Mouse (Mus musculus) embryonic facial prominence, embryonic 12.5 days (tissue): Measurements from ENCODE around the gene Ect2l. TPM values are rescaled to one million over a fixed set of nuclear protein-coding genes. Genes with fewer than 3 reads are reported as not detected.

Experiments used
- ATAC-seq: fragments of 200-750 bp; cut with Nextera tagmentation; 2 replicates; pipeline ENCODE4 v1.8.0; 2017; ENCODE audit not compliant: insufficient number of reproducible peaks, insufficient read depth, low FRiP score, low TSS enrichment
- H3K27ac ChIP-seq: fragments of 300-500 bp; sonication (generic); 2 replicates; pipeline ENCODE4 v1.5.1; 2016; ENCODE audit warnings: mild to moderate bottlenecking
- H3K27me3 ChIP-seq: fragments of 300-500 bp; sonication (generic); 2 replicates; pipeline ENCODE4 v1.6.1; 2016; ENCODE audit warnings: mild to moderate bottlenecking, moderate library complexity
- H3K36me3 ChIP-seq: fragments of 300-500 bp; sonication (generic); 2 replicates; pipeline ENCODE4 v1.6.1; 2016; ENCODE audit warnings: mild to moderate bottlenecking
- H3K4me1 ChIP-seq: fragments of 300-500 bp; sonication (generic); 2 replicates; pipeline ENCODE4 v1.6.1; 2016
- H3K4me2 ChIP-seq: fragments of 300-500 bp; sonication (generic); replicated peaks from 2 replicates; pipeline ENCODE4 v1.6.1; 2016; ENCODE audit warnings: mild to moderate bottlenecking, moderate library complexity
- H3K4me3 ChIP-seq: fragments of 300-500 bp; sonication (generic); 2 replicates; pipeline ENCODE4 v1.5.1; 2016; ENCODE audit warnings: mild to moderate bottlenecking
- H3K9ac ChIP-seq: fragments of 300-500 bp; sonication (generic); 2 replicates; pipeline ENCODE4 v1.6.1; 2016; ENCODE audit warnings: mild to moderate bottlenecking, moderate library complexity
- H3K9me3 ChIP-seq: fragments of 300-500 bp; sonication (generic); 2 replicates; pipeline ENCODE4 v1.6.1; 2016; ENCODE audit warnings: mild to moderate bottlenecking, moderate library complexity
- WGBS: fragments of 180-500 bp; shearing (Covaris S2); methylation state at CpG from one replicate; pipeline ENCODE4 v1.1.7; 2016; 5-methylcytosine and 5-hydroxymethylcytosine counted together
- polyA plus RNA-seq: library from polyadenylated mRNA; unstranded; fragments of >200 nt; fragmentation: Nextera tagmentation; extraction: Ambion mirVana; gene quantifications from 2 replicates; pipeline ENCODE4 v1.2.1, GENCODE M21; 2016

The Ect2l gene
- polyA plus RNA-seq, 1 experiment from 2014 or later: 0.55 TPM

- 84% methylated on average over 10 of the region's 10 CpGs for WGBS
- Histone ChIP-seq H3K4me3 (no peak overlapping the region), H3K4me1 (no peaks in the 10 kb centered on the region), H3K36me3 (peaks cover 1% of the 10 kb centered on the region; the same call in 1 of the 2 replicates), H3K9ac (no peak overlapping the region), H3K4me2 (no peak overlapping the region), H3K9me3 (no peaks in the 10 kb centered on the region), H3K27me3 (no peaks in the 10 kb centered on the region), H3K27ac (no peak overlapping the region)
- no peak for ATAC-seq
Observed at GRCm38 (mm10) chr10:18131666-18132650, 78.7 kb downstream of the Ect2l start.

- H3K4me1 ChIP-seq: no peaks in the 10 kb centered on the region
- no peaks in the 10 kb centered on the region for H3K27me3 ChIP-seq
- no peak overlapping the region for H3K27ac ChIP-seq
- no peak overlapping the region for H3K9ac ChIP-seq
- H3K9me3 ChIP-seq: no peaks in the 10 kb centered on the region
- ATAC-seq: no peak
- H3K4me3 ChIP-seq: no peak overlapping the region
- WGBS: 95% methylated on average over 5 of the region's 5 CpGs
- peaks cover 12% of the 10 kb centered on the region for H3K36me3 ChIP-seq
- no peak overlapping the region for H3K4me2 ChIP-seq
Observed at GRCm38 (mm10) chr10:18130276-18130675, 80.4 kb downstream of the Ect2l start.

- Histone ChIP-seq H3K9me3 (no peaks in the 10 kb centered on the region), H3K36me3 (peaks cover 67% of the 10 kb centered on the region), H3K4me3 (no peak overlapping the region), H3K9ac (no peak overlapping the region), H3K27ac (no peak overlapping the region), H3K4me2 (no peak overlapping the region), H3K27me3 (no peaks in the 10 kb centered on the region), H3K4me1 (no peaks in the 10 kb centered on the region)
- ATAC-seq: no peak
- WGBS: 81% methylated on average over 8 of the region's 8 CpGs
Observed at GRCm38 (mm10) chr10:18118336-18118735, 92.4 kb downstream of the Ect2l start.

GRCm38 (mm10) chr10:18113473-18114093 is 97.1 kb downstream of the Ect2l start:
- H3K36me3 ChIP-seq: peaks cover 25% of the 10 kb centered on the region
- H3K4me1 ChIP-seq: no peaks in the 10 kb centered on the region
- no peak for ATAC-seq
- 83% methylated on average over 10 of the region's 10 CpGs for WGBS
- H3K9me3 ChIP-seq: no peaks in the 10 kb centered on the region
- no peaks in the 10 kb centered on the region for H3K27me3 ChIP-seq
- H3K27ac ChIP-seq: no peak overlapping the region
- H3K9ac ChIP-seq: no peak overlapping the region
- no peak overlapping the region for H3K4me3 ChIP-seq
- H3K4me2 ChIP-seq: no peak overlapping the region

GRCm38 (mm10) chr10:18110940-18111339 is 99.8 kb downstream of the Ect2l start:
- Histone ChIP-seq H3K4me3 (no peak overlapping the region), H3K4me1 (no peaks in the 10 kb centered on the region), H3K4me2 (no peak overlapping the region), H3K27ac (no peak overlapping the region), H3K27me3 (no peaks in the 10 kb centered on the region), H3K9ac (no peak overlapping the region), H3K9me3 (no peaks in the 10 kb centered on the region), H3K36me3 (peaks cover 28% of the 10 kb centered on the region)
- ATAC-seq: no peak

- no peak overlapping the region for H3K27ac ChIP-seq
- H3K27me3 ChIP-seq: no peaks in the 10 kb centered on the region
- H3K4me3 ChIP-seq: no peak overlapping the region
- no peaks in the 10 kb centered on the region for H3K4me1 ChIP-seq
- no peak overlapping the region for H3K9ac ChIP-seq
- ATAC-seq: no peak
- peaks cover 26% of the 10 kb centered on the region for H3K36me3 ChIP-seq
- no peaks in the 10 kb centered on the region for H3K9me3 ChIP-seq
- 79% methylated on average over 5 of the region's 5 CpGs for WGBS
- no peak overlapping the region for H3K4me2 ChIP-seq
Observed at GRCm38 (mm10) chr10:18107471-18107870, 103.2 kb downstream of the Ect2l start.

GRCm38 (mm10) chr10:18102166-18102565 is 108.5 kb downstream of the Ect2l start:
- Histone ChIP-seq H3K27me3 (no peaks in the 10 kb centered on the region), H3K9me3 (no peaks in the 10 kb centered on the region), H3K4me2 (no peak overlapping the region), H3K9ac (no peak overlapping the region), H3K4me1 (no peaks in the 10 kb centered on the region), H3K27ac (no peak overlapping the region), H3K36me3 (peaks cover 25% of the 10 kb centered on the region), H3K4me3 (no peak overlapping the region)
- WGBS: 65% methylated on average over 5 of the region's 5 CpGs
- ATAC-seq: 0 out of 2 replicates have a peak, but pooled peaks have one; percentile 6

GRCm38 (mm10) chr10:18090691-18091090 is 120.0 kb downstream of the Ect2l start:
- peaks cover 15% of the 10 kb centered on the region for H3K36me3 ChIP-seq
- no peak overlapping the region for H3K27ac ChIP-seq
- H3K4me3 ChIP-seq: no peak overlapping the region
- no peaks in the 10 kb centered on the region for H3K9me3 ChIP-seq
- no peaks in the 10 kb centered on the region for H3K4me1 ChIP-seq
- no peak overlapping the region for H3K4me2 ChIP-seq
- no peak for ATAC-seq
- H3K9ac ChIP-seq: no peak overlapping the region
- no peaks in the 10 kb centered on the region for H3K27me3 ChIP-seq

GRCm38 (mm10) chr10:18082772-18083171 is 127.9 kb downstream of the Ect2l start:
- 94% methylated on average over 6 of the region's 6 CpGs for WGBS
- ATAC-seq: no peak
- no peaks in the 10 kb centered on the region for H3K9me3 ChIP-seq
- H3K36me3 ChIP-seq: no peaks in the 10 kb centered on the region
- no peaks in the 10 kb centered on the region for H3K4me1 ChIP-seq
- no peak overlapping the region for H3K4me3 ChIP-seq
- no peaks in the 10 kb centered on the region for H3K27me3 ChIP-seq
- no peak overlapping the region for H3K27ac ChIP-seq
- H3K4me2 ChIP-seq: no peak overlapping the region
- H3K9ac ChIP-seq: no peak overlapping the region

GRCm38 (mm10) chr10:18081536-18081935 is 129.2 kb downstream of the Ect2l start:
- Histone ChIP-seq H3K9me3 (no peaks in the 10 kb centered on the region), H3K27ac (no peak overlapping the region), H3K36me3 (no peaks in the 10 kb centered on the region), H3K4me3 (no peak overlapping the region), H3K4me1 (no peaks in the 10 kb centered on the region), H3K9ac (no peak overlapping the region), H3K27me3 (no peaks in the 10 kb centered on the region), H3K4me2 (no peak overlapping the region)
- WGBS: 57% methylated on average over 1 of the region's 1 CpGs
- ATAC-seq: no peak
